Mouse (Mus musculus) heart, postnatal 0 days (tissue): Measurements from ENCODE around the gene Pcbp2. TPM values are rescaled to one million over a fixed set of nuclear protein-coding genes. Genes with fewer than 3 reads are reported as not detected.
A peak's percentile ranks its signal among the peaks of the same experiment; 100 is the strongest.

Experiments
- ATAC-seq: fragments of 200-750 bp; cut with Nextera tagmentation; 2 replicates; pipeline ENCODE4 v1.8.0; 2017; ENCODE audit warnings: low read depth, moderate number of reproducible peaks, moderate library complexity; ENCODE audit not compliant: insufficient read depth
- DNase-seq: peaks from one replicate; pipeline ENCODE4 v3.0.0-alpha.2; 2016; ENCODE audit warnings: low spot score
- H3K27ac ChIP-seq: fragments of 300-500 bp; sonication (generic); 2 replicates; pipeline ENCODE4 v1.5.1; 2014; ENCODE audit warnings: low read depth, mild to moderate bottlenecking
- H3K27me3 ChIP-seq: fragments of 300-500 bp; sonication (generic); 2 replicates; pipeline ENCODE4 v1.6.1; 2014; ENCODE audit warnings: low read length, mixed read lengths; ENCODE audit not compliant: control insufficient read depth, insufficient read depth
- H3K36me3 ChIP-seq: fragments of 300-500 bp; sonication (generic); replicated peaks from 2 replicates; pipeline ENCODE4 v1.6.1; 2014; ENCODE audit warnings: low read length, mixed read lengths; ENCODE audit not compliant: control insufficient read depth, insufficient read depth
- H3K4me1 ChIP-seq: fragments of 300-500 bp; sonication (generic); 2 replicates; pipeline ENCODE4 v1.6.1; 2014; ENCODE audit warnings: antibody characterized with exemption; ENCODE audit not compliant: control insufficient read depth, insufficient read depth
- H3K4me2 ChIP-seq: fragments of 300-500 bp; sonication (generic); 2 replicates; pipeline ENCODE4 v1.6.1; 2014; ENCODE audit warnings: low read depth, mild to moderate bottlenecking, low read length, moderate library complexity
- H3K4me3 ChIP-seq: fragments of 300-500 bp; sonication (generic); 2 replicates; pipeline ENCODE4 v1.5.1; 2014; ENCODE audit warnings: low read depth, low read length
- H3K9ac ChIP-seq: fragments of 300-500 bp; sonication (generic); replicated peaks from 2 replicates; pipeline ENCODE4 v1.6.1; 2014; ENCODE audit warnings: low read depth, low read length, mixed read lengths
- H3K9me3 ChIP-seq: fragments of 300-500 bp; sonication (generic); replicated peaks from 2 replicates; pipeline ENCODE4 v1.6.1; 2016; ENCODE audit warnings: low read length; ENCODE audit not compliant: control insufficient read depth
- CTCF ChIP-seq: IDR thresholded peaks from 2 replicates; pipeline ENCODE4 v1.5.1; 2016; ENCODE audit warnings: antibody characterized with exemption, control low read depth, low read depth
- EP300 ChIP-seq: IDR thresholded peaks from 2 replicates; pipeline ENCODE4 v1.6.1; 2016; ENCODE audit warnings: antibody characterized with exemption, low read depth
- WGBS: fragments of 180-500 bp; shearing (Covaris S2); extraction: QIAGEN DNeasy Blood & Tissue Kit; methylation state at CpG from one replicate; pipeline ENCODE4 v1.1.7; 2014; 5-methylcytosine and 5-hydroxymethylcytosine counted together
- polyA plus RNA-seq: library from polyadenylated mRNA; unstranded; fragments of >200 nt; fragmentation: Nextera tagmentation; extraction: Ambion mirVana; gene quantifications from 2 replicates; pipeline ENCODE4 v1.2.1, GENCODE M21; 2015
- total RNA-seq: library from RNA; depleted of rRNA; stranded (reverse); fragments of >200 nt; gene quantifications from 2 replicates; pipeline ENCODE4 v1.2.3, GENCODE M21; 2014; ENCODE audit warnings: low replicate concordance; rRNA removed

Gene Pcbp2
- total RNA-seq: 180 and 221 TPM in 2 replicates
- 118 and 121 TPM in 2 replicates for polyA plus RNA-seq

DNA sequence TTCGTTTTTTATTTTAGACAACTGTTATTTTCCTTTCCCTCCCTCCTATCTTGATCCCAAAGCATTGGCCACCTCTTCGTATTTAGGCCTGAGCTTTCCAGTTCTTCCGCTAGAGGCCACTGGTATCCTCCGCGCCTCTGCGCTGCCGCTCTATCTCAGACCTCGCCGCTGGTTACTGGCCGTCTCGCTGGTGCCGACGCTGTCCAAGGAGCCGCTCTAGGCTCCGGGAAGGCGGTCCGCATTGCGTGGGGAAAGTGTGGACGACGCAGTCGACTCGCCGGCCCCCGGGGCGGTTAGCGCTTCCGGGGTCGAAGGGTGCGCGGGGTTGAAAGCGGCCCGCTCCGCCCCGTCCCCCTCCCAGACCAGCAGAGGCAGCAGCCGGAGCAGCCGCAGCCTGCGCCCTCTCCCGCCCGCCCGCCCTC lies at the start of gene Pcbp2:
Gene Pcbp2 (plus strand): TSS at position 357 of the 422 bp plus-strand sequence.
- Histone ChIP-seq H3K9me3 (no peaks in the 10 kb centered on the region), H3K36me3 (peaks cover 17% of the 10 kb centered on the region), H3K4me1 (peaks cover 14% of the 10 kb centered on the region), H3K9ac (peak within 1 kb of the TSS; percentile 93), H3K4me3 (peak within 1 kb of the TSS; percentile 87), H3K27ac (peak within 1 kb of the TSS; percentile 96), H3K4me2 (peak within 1 kb of the TSS; percentile 64), H3K27me3 (no peaks in the 10 kb centered on the region)
- peak; percentile 88 for TF ChIP-seq CTCF
- no peak for TF ChIP-seq EP300
- peak; percentile 98 for DNase-seq
- peak; percentile 98 for ATAC-seq
- WGBS: under 1% methylated on average over 32 of the region's 40 CpGs

DNA sequence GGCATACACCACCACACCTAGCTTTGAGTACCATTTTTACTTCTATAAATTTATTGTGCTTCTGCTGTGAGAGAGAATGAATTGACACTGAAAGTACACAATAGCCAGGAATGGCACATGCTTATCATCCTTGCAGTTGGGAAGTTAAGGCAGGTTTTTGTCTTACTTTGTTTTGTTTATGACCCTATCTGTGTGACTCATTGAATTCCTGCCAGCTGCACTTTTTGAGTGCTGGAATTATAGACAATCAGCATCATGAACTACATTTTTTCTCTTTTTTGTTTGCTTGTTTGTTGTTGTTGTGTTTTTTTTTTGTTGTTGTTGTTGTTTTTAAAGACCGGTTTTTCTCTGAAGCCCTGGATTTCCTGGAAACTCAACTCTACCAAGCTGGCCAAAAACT lies 49.4 kb upstream of the Pcbp2 start:
- Histone ChIP-seq H3K27me3 (no peaks in the 10 kb centered on the region), H3K27ac (0 out of 2 replicates have a peak overlapping the region, but pooled peaks have one; percentile 38), H3K4me3 (no peak overlapping the region), H3K4me1 (no peaks in the 10 kb centered on the region; the same call in 1 of the 2 replicates), H3K9ac (no peak overlapping the region), H3K36me3 (peaks cover 7% of the 10 kb centered on the region), H3K4me2 (no peak overlapping the region), H3K9me3 (no peaks in the 10 kb centered on the region)
- TF ChIP-seq CTCF: no peak
- TF ChIP-seq EP300: no peak
- no peak for ATAC-seq
- DNase-seq: no peak
- WGBS: 24% methylated on average over 1 of the region's 1 CpGs

DNA sequence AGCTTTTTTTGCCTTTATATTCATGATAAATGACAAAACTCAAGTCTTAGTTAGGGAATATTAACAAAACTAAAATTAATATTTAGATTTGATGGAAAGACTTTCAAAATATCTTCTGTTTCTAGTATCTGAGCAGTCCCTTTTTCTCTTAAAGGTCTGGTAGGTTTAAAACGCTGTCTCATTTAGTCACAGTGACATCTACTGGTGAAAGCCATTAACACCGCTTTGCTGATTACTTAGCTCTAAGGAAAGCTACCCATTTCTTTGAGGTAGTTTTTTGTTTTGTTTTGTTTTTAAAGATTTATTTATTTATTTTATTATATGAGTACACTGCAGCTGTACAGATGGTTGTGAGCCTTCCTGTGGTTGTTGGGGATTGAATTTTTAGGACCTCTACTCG lies 48.9 kb upstream of the Pcbp2 start:
- H3K4me2 ChIP-seq: no peak overlapping the region
- H3K4me1 ChIP-seq: no peaks in the 10 kb centered on the region; the same call in 1 of the 2 replicates
- ATAC-seq: no peak
- H3K27ac ChIP-seq: no peak overlapping the region
- TF ChIP-seq EP300 (no peak), CTCF (peak; percentile 66)
- peak; percentile 47 for DNase-seq
- no peak overlapping the region for H3K4me3 ChIP-seq
- H3K27me3 ChIP-seq: no peaks in the 10 kb centered on the region
- no peak overlapping the region for H3K9ac ChIP-seq
- no peaks in the 10 kb centered on the region for H3K9me3 ChIP-seq
- 46% methylated on average over 3 of the region's 3 CpGs for WGBS
- H3K36me3 ChIP-seq: peaks cover 11% of the 10 kb centered on the region

DNA sequence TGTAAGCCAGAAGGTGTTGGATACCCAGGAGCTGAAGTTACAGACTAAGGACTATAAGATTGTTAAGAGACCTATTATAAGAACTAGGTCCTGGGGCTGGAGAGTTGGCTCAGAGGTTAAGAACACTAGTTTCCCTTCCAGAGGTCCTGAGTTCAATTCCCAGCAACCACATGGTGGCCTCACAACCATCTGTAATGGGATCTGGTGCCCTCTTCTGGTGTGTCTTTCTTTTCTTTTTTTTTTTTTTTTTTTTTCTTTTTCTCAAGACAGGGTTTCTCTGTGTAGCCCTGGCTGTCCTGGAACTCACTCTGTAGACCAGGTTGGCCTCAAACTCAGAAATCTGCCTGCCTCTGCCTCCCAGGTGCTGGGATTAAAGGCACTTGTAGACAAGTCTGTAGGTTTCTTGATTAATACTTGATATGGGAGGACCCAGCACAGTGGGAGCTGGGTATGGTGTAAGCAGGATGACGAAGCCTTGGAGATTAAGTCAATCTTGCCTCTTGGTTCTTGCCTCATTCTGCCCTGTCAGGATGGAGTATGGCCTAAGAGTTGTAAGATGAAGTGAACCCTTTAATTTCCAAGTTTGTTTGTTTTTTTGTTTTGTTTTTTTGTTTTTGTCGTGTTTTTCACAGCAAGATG lies 46.6 kb upstream of the Pcbp2 start:
- Histone ChIP-seq H3K27ac (no peak overlapping the region), H3K36me3 (peaks cover 31% of the 10 kb centered on the region)

DNA sequence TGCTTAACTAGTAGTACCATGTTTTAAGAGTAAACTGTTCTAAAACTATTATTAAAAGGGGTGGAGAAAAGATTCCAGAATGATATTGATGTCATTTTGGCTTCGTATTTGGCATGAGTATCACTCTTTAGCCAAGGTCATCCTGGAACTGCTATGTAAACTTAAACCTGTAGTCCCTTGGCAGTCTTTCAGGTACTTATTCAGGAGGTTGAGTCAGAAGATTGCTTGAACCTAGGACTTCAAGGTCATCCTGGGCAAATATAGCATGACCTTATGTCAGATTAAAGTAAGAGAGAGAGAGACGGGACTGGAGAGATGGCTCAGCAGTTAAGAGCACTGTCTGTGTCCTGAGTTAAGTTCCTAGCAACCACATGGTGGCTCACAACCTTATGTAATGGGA lies 45.7 kb upstream of the Pcbp2 start:
- no peaks in the 10 kb centered on the region for H3K27me3 ChIP-seq
- DNase-seq: no peak
- TF ChIP-seq CTCF (no peak), EP300 (no peak)
- no peak overlapping the region for H3K4me3 ChIP-seq
- H3K9me3 ChIP-seq: no peaks in the 10 kb centered on the region
- 53% methylated on average over 2 of the region's 2 CpGs for WGBS
- no peak overlapping the region; the same call in 1 of the 2 replicates for H3K9ac ChIP-seq
- H3K27ac ChIP-seq: no peak overlapping the region
- ATAC-seq: no peak
- peaks cover 41% of the 10 kb centered on the region for H3K36me3 ChIP-seq
- H3K4me2 ChIP-seq: no peak overlapping the region
- no peaks in the 10 kb centered on the region; the same call in 1 of the 2 replicates for H3K4me1 ChIP-seq

More for the DNA sequence above, 46.6 kb upstream of the Pcbp2 start:
- Histone ChIP-seq H3K4me1 (no peaks in the 10 kb centered on the region; the same call in 1 of the 2 replicates), H3K27me3 (no peaks in the 10 kb centered on the region), H3K9ac (no peak overlapping the region), H3K4me3 (no peak overlapping the region), H3K4me2 (no peak overlapping the region), H3K9me3 (no peaks in the 10 kb centered on the region)
- no peak for DNase-seq
- TF ChIP-seq EP300: no peak
- TF ChIP-seq CTCF: no peak
- 95% methylated on average over 2 of the region's 2 CpGs for WGBS
- no peak for ATAC-seq

DNA sequence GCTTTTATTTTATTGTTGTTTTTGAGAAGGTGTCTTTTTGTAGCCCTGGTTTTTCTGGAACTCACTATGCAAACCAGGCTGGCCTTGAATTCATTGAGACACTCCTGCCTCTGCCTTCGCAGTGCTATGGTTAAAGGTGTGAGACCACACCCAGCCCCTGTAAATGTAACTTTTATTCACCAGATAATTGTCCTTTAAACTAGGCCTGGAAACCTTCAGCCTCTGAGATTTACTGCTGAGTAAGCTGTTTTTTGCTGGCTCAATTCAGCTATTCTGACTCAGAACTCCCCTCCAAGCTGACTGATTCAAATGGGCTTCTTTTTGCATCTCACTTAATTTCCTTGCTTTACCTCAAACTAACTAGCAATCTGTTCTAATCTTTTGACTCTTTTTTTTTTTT lies 43.4 kb upstream of the Pcbp2 start:
- 96% methylated on average over 1 of the region's 1 CpGs for WGBS
- no peak for ATAC-seq
- no peak overlapping the region for H3K4me3 ChIP-seq
- no peak overlapping the region for H3K9ac ChIP-seq
- H3K9me3 ChIP-seq: no peaks in the 10 kb centered on the region
- DNase-seq: no peak
- no peaks in the 10 kb centered on the region for H3K4me1 ChIP-seq
- H3K36me3 ChIP-seq: peaks cover 63% of the 10 kb centered on the region
- TF ChIP-seq CTCF (no peak), EP300 (no peak)
- no peak overlapping the region for H3K27ac ChIP-seq
- no peak overlapping the region for H3K4me2 ChIP-seq
- no peaks in the 10 kb centered on the region for H3K27me3 ChIP-seq
